Mouse (Mus musculus) adrenal gland, postnatal 10 days (tissue): ENCODE data around the gene Fbxw27. TPM values are rescaled to one million over a fixed set of nuclear protein-coding genes. Genes with fewer than 3 reads are reported as not detected.
"Not testable (repeated sequence)": the region's sequence is repeated elsewhere in the genome, so short reads cannot be mapped to it uniquely, and the experiment has no call there.

Experiments
- DNase-seq: peaks from one replicate; pipeline ENCODE4 v3.0.0; 2021; ENCODE audit warnings: mixed read lengths
- long read RNA-seq, 2 experiments: library from polyadenylated mRNA; stranded (forward); transcript quantifications; one replicate each; pipeline ENCODE4 v2.0.0; 2021
- total RNA-seq, 2 experiments: library from RNA; stranded (reverse); gene quantifications; 2 replicates each; pipeline ENCODE4 v1.2.3; 2021

Gene Fbxw27
- total RNA-seq = not detected
- long read RNA-seq, experiment 1 = 0 reads
- long read RNA-seq, experiment 2 = 0 reads

DNA sequence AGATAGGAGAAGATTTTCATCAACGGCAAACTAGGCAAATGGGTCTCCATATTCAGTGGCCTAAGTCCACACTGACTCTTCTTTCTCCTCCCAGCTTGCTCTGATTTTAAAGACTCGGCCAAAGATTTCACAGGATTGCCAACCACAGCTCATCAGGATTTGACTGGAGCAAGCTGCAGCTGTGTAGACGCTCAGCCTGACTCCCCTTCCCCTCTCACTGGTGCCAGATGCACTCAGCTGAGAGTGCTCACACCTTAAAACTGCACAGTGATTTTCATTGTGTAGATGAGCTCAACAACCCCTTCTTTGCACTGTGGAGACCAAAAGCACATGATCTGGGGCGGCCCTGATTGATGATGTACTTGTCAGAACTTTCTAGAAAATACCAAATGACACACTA, at the start of gene Fbxw27:
Gene Fbxw27, minus strand, starts transcription at position 101 of the 400 bp plus-strand sequence.
- DNase-seq = not testable (repeated sequence)

GRCm38 (mm10) chr9:109833088-109833412, 42.6 kb upstream of the Fbxw27 start:
- no peak for DNase-seq

DNA sequence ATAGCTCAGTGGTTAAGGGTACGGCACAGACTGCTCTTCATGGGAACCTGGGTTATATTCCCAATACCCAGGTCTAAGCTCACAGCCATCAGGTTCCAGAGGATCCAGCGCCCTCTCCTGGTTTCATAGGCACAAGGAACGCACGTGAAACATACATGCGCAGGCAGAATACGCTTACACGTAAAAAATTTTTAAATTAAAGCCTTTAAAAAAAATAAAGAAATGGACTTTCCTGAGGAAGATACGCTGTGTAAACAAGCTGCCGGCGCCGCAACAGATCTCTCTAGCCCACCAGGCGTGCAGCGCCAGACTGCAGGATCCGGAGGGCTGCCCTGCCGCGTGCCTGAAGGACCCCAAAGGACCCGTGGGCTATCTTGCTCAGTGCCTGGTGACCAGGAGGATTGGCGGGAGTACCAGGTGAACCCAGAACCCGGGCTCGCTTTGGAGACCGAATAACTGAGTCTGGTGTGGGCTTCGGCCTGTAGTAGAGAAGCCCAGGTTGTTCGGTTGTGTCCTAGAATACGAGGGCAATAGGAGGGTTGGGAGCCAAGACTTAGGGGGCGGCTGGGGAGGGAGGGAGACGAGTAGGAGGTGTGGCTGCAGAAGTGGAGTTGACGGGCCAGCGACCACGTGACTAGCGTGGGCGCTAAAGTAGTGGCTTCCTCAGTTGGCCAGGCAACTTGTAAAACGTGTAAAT, 42.1 kb upstream of the Fbxw27 start, which contains the start of gene Nme6:
Gene Nme6, plus strand, starts transcription at position 359 of the 697 bp plus-strand sequence.
- DNase-seq = peak; percentile 92

- DNase-seq = no peak
Measured at GRCm38 (mm10) chr9:109826181-109826580, 35.7 kb upstream of the Fbxw27 start.

- no peak for DNase-seq
Measured at GRCm38 (mm10) chr9:109825739-109826138, 35.3 kb upstream of the Fbxw27 start.

GRCm38 (mm10) chr9:109816341-109816740, 25.9 kb upstream of the Fbxw27 start:
- no peak for DNase-seq

GRCm38 (mm10) chr9:109813424-109813823, 23.0 kb upstream of the Fbxw27 start:
- no peak for DNase-seq

DNA sequence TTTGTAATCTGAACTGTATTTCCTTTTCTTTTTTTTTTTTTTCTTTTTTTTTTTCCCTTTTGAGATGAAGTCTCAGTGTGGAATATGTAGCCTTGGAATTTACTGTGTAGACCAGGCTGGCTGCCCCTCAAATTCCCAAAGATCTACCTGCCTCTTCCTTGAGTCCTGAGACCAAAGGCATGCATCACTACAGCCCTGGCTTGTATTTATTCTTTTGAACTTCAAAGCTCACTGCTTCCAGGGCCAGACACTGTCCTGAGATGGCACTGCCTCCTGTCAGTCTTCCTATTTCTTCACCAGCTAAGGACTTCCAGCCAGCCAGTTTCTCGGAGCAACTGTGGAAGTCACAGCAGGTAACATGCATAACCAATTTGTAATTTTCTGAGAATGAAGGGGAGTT, 21.5 kb upstream of the Fbxw27 start, which contains the start of gene Spink8:
Gene Spink8, plus strand, starts transcription at position 301 of the 400 bp plus-strand sequence.
- no peak for DNase-seq

- DNase-seq = no peak
Measured at GRCm38 (mm10) chr9:109807898-109808297, 17.4 kb upstream of the Fbxw27 start.

DNA sequence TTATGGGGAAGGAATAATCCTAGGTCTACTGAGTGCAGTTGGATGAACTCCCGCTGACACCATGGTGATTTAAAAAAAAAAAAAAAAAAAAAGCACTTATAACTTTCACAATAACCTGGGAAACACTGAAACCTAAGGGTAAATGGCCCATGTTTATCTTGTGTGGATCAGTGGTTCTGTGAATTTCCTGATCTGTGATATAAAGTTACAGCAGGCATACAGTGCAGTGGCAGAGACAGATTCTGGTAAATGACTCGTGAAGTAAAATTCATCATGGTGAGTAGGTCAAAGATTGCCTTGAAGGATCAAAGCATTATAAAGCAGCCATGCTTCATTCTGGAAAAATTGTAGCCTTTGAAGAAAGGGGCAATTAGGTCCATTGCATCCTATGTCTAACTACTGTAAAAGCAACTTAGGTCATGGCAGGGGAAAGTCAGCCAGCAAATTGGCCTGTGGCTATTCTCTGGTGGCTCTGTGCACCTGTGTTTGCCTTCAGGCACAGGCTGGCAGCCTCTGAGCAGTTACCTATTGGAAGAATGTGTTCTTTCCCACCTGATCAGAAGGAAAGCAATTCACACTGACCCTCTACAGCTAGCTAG, 16.3 kb upstream of the Fbxw27 start:
- DNase-seq = no peak

GRCm38 (mm10) chr9:109806260-109806659, 15.8 kb upstream of the Fbxw27 start:
- DNase-seq = no peak

- not testable (repeated sequence) for DNase-seq
Measured at GRCm38 (mm10) chr9:109805596-109805995, 15.1 kb upstream of the Fbxw27 start.

DNA sequence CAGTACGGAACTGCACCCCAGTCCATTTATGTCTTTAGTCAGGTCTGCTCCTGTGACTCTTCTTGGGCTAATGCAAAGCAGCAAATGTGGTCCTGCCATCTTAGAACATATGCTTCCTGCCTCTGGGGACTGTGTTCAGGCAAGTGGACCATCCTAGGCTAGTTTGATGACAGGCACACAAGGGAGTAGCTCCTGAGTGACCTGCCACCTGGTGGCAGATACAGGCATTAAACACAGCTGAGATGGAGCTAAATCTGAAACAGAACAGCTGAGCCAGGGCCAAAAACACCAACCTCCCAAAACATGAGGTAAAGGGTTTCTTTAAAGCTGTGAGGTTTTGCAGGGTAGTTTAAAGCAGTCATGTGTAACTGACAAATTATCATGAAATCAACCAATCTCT, 7.6 kb upstream of the Fbxw27 start:
- DNase-seq = peak; percentile 52

DNA sequence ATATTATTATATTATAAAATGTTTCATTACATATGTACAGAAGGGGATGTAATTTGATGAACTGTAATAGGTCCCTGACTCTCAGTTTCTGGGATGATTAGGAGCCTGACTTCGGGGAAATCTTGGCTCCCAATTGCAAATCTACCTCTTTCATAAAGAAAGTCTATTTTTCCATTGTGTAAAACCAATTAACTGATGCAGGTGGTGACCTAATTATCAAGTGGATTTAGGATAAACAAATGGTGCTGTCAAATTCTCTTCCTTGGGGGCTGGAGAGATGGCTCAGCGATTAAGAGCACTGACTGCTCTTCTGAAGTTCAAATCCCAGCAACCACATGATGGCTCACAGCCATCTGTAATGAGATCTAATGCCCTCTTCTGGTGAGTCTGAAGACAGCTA, 5.3 kb upstream of the Fbxw27 start:
- DNase-seq = no peak

GRCm38 (mm10) chr9:109795221-109795620, 4.8 kb upstream of the Fbxw27 start:
- DNase-seq = no peak

GRCm38 (mm10) chr9:109766841-109767240, 23.6 kb downstream of the Fbxw27 start:
- DNase-seq = peak; percentile 75

DNA sequence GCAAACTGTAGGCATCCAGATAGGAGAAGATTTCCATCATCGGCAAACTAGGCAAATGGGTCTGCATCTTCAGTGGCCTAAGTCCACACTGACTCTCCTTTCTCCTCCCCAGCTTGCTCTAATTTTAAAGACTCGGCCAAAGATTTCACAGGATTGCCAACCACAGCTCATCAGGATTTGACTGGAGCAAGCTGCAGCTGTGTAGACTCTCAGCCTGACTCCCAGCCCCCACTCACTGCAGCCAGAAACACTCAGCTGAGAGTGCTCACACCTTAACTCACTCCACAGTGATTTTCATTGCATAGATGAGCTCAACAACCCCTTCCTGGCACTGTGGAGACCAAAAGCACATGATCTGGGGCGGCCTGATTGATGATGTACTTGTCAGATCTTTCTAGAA, 44.5 kb downstream of the Fbxw27 start, which contains the start of gene Fbxw26:
Gene Fbxw26, minus strand, starts transcription at position 101 of the 400 bp plus-strand sequence.
- not testable (repeated sequence) for DNase-seq

Other genes with a start within 250 kb of the Fbxw27 start
- not detected for gene Fbxw15, start 222.4 kb downstream of the Fbxw27 start, total RNA-seq
- not detected for gene Fbxw24, start 164.6 kb downstream of the Fbxw27 start, total RNA-seq
- gene Fbxw25, start 126.0 kb downstream of the Fbxw27 start, total RNA-seq = not detected
- gene Fbxw18, start 88.0 kb downstream of the Fbxw27 start, total RNA-seq = under 1 TPM in 1 of 2 experiments, not detected in 1; 0.18 TPM
- not detected for gene Fbxw26, start 44.6 kb downstream of the Fbxw27 start, total RNA-seq
- 10 to 100 TPM in 1 of 2 experiments, 1 to 10 TPM in 1; 9.6 to 15.5 TPM for gene Spink8, start 21.6 kb upstream of the Fbxw27 start, total RNA-seq
- 10 to 100 TPM; 16.5 to 20.2 TPM for gene Nme6, start 42.1 kb upstream of the Fbxw27 start, total RNA-seq
- gene Camp, start 58.9 kb upstream of the Fbxw27 start, total RNA-seq = 10 to 100 TPM; 10.7 to 12.7 TPM
- gene Cdc25a, start 84.9 kb upstream of the Fbxw27 start, total RNA-seq = 10 to 100 TPM; 15.5 to 17.0 TPM
- gene Map4, start 140.8 kb upstream of the Fbxw27 start, total RNA-seq = 100 to 1,000 TPM in 1 of 2 experiments, 10 to 100 TPM in 1; 83.5 to 132 TPM